Mouse (Mus musculus) E14TG2a.4 (cell line): ENCODE data around the gene Crygs.

ENCODE experiments used
- CTCF ChIP-seq: conservative IDR thresholded peaks from 2 replicates; pipeline ENCODE4 v1.5.1; 2014; ENCODE audit warnings: low read length
- NANOG ChIP-seq: IDR thresholded peaks from 2 replicates; pipeline ENCODE4 v1.6.1; 2014; ENCODE audit warnings: borderline replicate concordance, low read length, mixed read lengths

DNA sequence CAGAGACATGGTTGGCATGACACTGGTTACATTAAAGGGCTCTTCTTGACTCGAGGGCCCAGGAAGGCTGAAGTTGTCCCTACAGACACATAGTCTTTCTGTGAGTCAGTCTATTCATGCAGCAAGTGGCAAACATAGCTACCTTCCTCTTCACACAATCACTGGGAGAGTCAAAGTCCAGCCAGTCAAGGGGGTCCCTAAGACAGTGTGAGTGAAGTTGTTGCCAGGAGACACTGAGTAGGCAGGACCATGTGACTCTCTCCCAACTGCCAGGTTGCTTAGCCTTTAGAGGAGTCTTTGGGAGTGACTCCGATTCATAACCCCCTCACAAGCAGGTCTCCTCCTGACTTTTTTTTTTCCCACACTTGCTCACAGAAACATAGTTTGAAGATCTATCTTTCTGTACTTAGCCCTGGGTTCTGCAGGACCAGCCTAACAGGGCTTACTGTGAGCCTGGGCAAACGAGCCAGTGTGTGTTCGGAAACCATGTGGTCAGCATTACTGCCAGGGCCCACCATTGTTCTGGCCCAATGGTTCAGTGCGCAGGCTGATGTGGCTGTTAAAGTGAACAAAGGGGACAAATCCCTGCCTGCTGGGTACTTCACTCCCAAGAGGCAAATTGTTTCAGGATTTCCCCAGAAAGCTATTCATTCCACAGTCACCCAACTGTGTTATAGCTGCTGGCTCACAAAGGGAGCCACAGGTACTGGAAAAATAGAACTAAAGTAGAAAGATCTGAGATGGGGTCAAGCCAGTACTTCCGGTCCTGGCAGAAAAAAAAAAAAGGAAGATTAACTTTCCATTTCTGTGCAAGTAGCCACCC is 11.1 kb downstream of the Crygs start:
- TF ChIP-seq CTCF = no peak
- peak; percentile 100 for TF ChIP-seq NANOG
